Mouse (Mus musculus) megakaryocyte, embryonic 14.5 days (primary cell): ENCODE results near the gene Akr1c21.

Experiments
- FLI1 ChIP-seq: IDR thresholded peaks from 2 replicates; pipeline ENCODE4 v1.6.1; 2012; ENCODE audit warnings: low read length, inconsistent platforms, mixed read lengths
- GATA1 ChIP-seq: IDR thresholded peaks from 3 replicates; pipeline ENCODE4 v1.6.1; 2012; ENCODE audit warnings: mixed read lengths, low read length, inconsistent platforms, borderline replicate concordance

GRCm38 (mm10) chr13:4610902-4611301, 37.0 kb downstream of the Akr1c21 start:
- no peak for TF ChIP-seq FLI1
- TF ChIP-seq GATA1, result no peak
